Mouse (Mus musculus) bone marrow, adult 2 months (tissue): ENCODE data around the gene Dnajb9.

Source experiments
- CTCF ChIP-seq: fragments of 200-500 bp; IDR thresholded peaks from 2 replicates; pipeline ENCODE4 v1.5.1; 2011; ENCODE audit warnings: low read length, control low read depth; ENCODE audit not compliant: control insufficient read depth, insufficient read depth
- POLR2A ChIP-seq: fragments of 200-500 bp; IDR thresholded peaks from 2 replicates; pipeline ENCODE4 v1.6.1; 2011; ENCODE audit warnings: low read depth, mild to moderate bottlenecking, control low read depth, low read length, borderline replicate concordance; ENCODE audit not compliant: control insufficient read depth

DNA sequence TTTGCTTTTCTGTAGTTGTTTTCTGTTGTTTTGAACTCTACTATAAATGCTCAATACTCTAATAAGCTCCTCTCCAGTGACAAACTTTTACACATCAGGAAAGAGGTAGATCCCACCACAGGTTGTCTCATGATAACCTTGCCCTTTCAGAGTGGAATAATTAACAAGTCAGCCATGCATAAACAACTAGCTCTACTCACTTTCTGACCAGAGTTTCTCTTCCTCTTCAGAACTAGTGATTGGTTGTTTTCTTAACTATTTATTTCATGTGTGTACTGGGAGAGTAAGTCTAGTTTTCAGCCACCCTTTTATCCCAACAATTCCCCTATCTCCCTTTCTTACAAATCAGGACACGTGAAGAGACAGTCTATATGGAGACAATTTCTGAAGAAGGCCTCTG is 50.8 kb downstream of the Dnajb9 start:
- TF ChIP-seq CTCF (no peak), POLR2A (no peak)
